Mouse (Mus musculus): Measurements from ENCODE around the gene Asna1. TPM values are rescaled to one million over a fixed set of nuclear protein-coding genes. Genes with fewer than 3 reads are reported as not detected.

Gene Asna1
- total RNA-seq, 2 experiments from 2014 or later, result 89.2 to 100 TPM

DNA sequence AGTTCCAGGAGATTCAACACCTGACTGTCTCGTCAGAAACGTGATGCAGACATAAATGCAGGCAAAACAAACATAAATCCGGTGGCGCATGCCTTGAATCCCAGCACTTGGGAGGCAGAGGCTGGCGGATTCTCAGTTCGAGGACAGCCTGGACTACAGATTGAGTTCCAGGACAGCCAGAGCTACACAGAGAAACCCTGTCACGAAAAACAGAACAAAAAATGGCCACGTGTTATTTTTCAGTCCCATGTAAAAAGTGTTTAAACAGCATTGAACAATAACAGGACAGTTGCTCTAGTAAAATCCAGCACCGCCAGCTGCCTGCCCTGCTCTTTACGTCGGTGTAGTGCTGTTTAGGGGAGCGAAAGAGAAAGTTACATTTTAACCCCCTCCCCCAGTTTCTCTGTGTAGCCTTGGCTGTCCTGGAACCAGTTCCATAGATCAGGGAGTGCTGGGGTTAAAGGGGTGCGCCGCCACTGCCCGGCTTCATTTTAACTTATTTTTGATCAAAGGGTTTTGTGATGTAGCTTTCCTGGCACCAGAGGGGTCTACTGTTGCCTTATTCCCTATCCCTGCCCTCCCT lies 10.7 kb upstream of the Asna1 start:
- peak in 1 of 2 experiments; percentile 39 for DNase-seq (ENCODE audit: low spot score in 2 of 2)

GRCm38 (mm10) chr8:85035165-85035727 lies 10.2 kb upstream of the Asna1 start:
- no peak for DNase-seq (ENCODE audit: low spot score in 2 of 2)

DNA sequence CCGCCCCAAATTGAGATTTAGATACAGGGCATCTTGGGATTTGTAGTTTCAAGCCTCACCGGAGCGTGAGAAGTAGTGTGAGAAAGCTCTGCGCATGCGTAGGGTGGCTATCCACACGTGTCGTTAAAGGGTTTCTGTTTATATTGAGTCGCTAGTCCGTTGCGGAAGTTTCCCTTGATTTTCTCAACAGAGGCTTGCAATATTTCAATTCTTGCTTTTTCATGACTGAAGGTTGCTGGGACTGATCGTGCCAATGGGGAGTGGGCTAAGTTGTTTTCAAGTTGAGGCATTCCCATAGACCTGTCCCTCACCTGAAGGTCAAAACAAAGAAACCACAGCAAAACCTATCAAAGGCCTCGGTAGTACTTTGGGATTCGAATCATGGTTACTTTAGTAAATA lies 9.7 kb upstream of the Asna1 start:
- DNase-seq (ENCODE audit: low spot score in 2 of 2), result peak; percentile 55 to 58

- no peak for DNase-seq (ENCODE audit: low spot score in 2 of 2)
These were observed 8.8 kb upstream of the Asna1 start for GRCm38 (mm10) chr8:85033867-85034266.

GRCm38 (mm10) chr8:85032622-85033311 lies 7.7 kb upstream of the Asna1 start:
- DNase-seq (ENCODE audit: low spot score in 2 of 2), result no peak

DNA sequence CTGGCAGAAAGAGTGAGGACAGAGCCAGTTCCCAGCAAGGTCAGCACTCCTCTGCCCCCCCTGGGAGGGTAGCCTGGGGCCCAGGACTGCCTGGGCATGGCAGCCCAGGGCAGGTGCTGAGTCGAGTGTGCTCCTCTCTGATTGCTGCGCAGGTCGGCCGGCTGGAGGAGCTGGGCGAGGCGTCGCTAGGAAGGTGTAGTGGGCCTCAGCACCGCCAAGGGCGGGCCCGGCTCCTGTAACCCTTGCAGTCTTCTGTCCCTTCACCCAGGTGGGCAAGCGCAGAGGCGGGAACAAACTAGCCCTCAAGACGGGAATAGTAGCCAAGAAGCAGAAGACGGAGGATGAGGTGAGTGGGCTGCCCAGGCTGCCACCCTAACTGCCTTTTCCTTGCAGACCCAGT lies 4.2 kb upstream of the Asna1 start:
- DNase-seq (ENCODE audit: low spot score in 2 of 2), result no peak

- no peak for DNase-seq (ENCODE audit: low spot score in 2 of 2)
These were observed 2.8 kb upstream of the Asna1 start for GRCm38 (mm10) chr8:85027922-85028321.

- no peak for DNase-seq (ENCODE audit: low spot score in 2 of 2)
These were observed 2.4 kb upstream of the Asna1 start for GRCm38 (mm10) chr8:85027516-85027855.

DNA sequence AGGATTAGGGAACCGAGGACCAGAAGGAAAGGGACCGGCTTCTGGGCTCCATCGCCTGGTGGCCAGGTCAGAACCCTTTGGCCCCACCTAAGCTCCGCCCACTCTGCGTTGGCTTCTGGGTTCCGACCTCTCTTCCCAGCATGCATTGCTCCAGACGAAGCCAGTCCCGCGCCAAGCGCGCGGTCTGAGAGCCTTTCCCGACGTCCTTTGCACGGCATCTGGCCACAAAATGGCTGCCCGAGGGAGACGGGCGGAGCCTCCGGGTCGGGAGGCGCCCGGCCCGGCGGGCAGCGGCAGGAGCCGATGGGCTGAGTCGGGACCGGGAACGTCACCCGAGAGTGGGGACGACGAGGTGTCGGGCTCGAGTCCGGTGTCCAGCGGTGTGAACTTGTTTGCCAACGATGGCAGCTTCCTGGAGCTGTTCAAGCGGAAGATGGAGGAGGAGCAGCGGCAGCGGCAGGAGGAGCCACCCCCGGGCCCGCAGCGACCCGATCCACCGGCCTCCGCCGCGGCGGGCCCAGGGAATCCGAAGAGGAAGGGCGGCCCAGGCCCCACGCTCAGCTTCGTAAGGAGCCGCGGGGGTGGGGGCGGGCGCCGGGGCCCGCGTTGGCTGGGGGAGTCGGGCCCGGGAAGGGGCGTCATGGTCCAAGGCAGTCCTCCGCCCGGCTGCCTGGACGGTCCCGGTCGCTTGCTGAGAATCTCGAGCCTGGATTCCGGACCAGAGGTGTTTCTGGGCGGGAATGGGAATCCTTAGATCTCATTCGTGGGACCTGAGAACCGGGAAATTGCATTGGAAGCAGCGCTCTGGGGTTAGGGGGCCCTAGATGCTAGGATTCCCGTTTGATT lies 1.8 kb upstream of the Asna1 start, which contains the start of gene Trir:
Gene Trir, plus strand, starts transcription at position 154 of the 846 bp plus-strand sequence.
- DNase-seq (ENCODE audit: low spot score in 2 of 2), result peak; percentile 93 to 97

DNA sequence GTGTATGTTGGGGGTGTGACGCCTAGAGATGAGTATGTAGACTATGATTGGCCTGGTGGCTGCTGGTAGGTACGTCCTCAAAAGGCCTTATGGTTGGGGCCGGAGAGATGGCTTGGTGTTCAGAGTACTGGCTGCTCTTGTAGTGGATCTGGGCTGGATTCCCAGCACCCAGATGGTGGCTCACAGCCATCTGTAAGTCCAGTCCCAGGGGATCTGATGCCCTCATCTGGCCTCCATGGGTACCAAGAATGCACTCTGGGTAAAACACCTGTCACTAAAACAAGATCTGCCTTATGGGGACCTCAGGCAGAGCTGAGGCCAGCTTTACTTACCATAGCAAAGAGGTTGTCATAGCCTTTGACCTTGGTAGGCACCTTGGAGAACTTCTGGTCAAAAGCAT lies 1.2 kb downstream of the Asna1 start:
- no peak for DNase-seq (ENCODE audit: low spot score in 2 of 2)

GRCm38 (mm10) chr8:85021514-85022055 lies 3.5 kb downstream of the Asna1 start:
- no peak for DNase-seq (ENCODE audit: low spot score in 2 of 2)

DNA sequence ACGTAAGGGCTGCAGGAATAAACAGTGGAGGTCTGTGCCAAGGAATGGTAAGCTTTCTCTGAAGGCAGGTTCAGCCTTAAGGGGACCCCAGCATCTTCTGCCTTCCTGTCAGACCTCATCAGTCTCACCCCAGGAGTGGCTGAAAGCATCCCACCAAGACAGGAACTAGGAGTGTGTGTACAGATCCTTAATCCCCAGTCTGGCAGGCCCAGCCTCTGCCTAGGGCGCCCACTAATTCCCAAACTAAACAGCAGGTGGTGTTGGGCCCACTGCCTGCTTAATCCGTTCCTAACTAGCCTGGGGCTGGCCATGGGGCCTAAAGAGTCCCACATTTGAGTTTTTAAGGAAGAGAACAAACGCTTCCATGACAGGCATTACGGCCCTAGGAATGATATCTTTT lies 7.9 kb downstream of the Asna1 start:
- DNase-seq (ENCODE audit: low spot score in 2 of 2), result no peak

DNA sequence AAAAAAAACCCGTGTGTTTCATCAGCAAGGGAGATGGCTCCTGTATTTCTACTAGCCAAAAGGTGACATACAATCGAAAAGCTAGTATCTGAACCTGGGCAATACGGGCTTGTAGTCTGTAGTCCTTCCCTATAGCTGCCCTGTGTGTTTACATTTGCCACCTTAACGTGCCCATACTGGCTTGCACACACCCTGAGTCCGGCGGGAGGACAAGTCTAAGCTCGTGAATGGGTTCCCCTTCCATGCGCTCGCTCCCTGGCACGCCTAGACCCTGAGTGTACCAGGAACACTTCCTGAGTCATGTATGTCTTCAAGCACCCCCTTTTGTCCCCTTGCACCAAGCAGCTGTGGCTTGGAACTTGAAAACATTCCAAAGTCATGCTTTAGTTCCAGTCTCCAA lies 8.4 kb downstream of the Asna1 start:
- DNase-seq (ENCODE audit: low spot score in 2 of 2), result no peak

DNA sequence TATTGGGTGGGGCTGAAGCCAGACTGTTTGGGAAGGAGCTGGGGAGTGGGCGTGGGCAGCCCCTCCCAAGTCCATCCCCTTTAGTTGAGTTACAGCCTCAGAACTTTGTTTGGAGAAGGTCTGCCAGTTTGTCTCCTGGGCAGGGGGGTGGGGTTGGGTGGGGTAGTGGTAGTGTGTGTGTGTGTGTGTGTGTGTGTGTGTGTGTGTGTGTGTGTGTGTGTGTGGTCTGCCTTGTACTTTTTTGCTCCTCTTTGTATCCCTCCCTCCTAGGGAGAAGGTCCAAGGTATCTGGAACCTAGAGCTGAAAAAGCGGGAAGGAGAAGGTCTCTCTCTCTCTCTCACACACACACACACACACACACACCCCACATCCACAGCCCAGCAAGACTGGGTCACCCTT lies 10.7 kb downstream of the Asna1 start, which contains the start of gene Best2:
Gene Best2, minus strand, starts transcription at position 101 of the 400 bp plus-strand sequence.
- no peak for DNase-seq (ENCODE audit: low spot score in 2 of 2)

DNA sequence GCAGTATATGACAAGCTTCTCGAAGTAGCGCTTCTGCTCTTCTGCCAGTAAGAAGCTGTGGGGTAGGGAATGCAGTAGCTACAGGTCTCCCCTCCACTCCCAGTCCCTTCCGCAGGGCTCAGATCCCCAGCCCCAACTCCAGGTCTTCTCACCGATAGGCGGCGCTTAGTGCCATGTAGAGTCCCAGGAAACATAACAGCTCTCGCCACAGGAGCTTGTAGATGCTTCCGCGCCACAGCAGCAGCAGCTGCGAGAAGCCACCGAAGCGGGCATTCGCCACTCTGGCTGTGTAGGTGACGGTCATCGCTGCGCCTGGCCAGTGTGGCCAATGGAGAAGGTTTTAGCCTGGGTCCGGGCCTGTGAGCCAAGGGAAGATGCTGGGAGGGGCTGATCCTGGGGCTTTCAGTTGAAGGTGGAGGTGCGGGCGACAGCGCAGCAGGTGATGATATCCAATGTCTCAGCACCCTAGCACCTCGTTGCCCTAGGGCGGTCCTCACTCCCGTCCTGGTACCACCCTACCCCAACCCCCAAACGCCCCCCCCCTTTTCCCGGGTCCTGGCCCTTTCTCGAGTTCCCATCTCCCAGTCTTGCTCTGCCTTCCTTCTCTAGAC lies 11.7 kb downstream of the Asna1 start:
- DNase-seq (ENCODE audit: low spot score in 2 of 2), result peak; percentile 63 to 66

DNA sequence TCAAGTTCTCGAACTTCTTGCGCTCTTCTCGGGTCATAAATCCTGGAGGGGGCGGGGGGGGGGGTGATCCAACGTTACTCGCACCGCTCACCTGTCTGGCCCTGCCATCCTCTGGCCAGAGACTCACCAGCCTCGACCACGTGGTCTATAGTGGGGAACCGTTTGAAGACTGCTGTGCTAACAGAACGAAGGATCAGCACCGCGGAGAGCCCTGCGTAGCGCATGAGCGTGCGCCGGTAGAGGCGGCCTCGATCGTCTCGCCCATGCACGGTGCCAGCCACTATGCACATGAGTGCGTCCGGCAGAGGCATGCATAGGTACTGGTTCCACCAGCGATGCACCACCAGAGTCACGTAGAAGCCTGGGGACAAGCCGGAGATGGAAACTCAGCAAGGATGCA lies 13.8 kb downstream of the Asna1 start:
- DNase-seq (ENCODE audit: low spot score in 2 of 2), result no peak

DNA sequence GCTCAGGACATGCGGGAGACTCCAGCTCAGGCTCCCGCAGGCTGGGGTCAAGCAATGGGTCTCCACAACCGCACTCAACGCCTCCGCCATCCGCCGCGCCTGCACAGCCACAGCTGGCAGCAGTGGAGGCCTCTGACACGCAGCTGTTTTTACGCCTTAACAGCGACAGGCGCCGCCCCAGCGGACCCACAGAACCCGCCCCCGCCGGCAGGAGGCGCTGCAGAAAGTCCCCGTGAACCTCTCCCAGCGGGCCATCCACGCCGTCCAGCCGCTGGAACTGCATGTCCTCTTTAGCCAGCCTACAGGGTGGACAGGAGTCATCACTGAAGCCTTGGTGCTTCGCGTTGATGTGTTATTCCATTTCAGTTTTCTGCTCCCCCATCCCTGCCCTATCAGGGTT lies 17.4 kb downstream of the Asna1 start:
- DNase-seq (ENCODE audit: low spot score in 2 of 2), result peak in 1 of 2 experiments; percentile 50

DNA sequence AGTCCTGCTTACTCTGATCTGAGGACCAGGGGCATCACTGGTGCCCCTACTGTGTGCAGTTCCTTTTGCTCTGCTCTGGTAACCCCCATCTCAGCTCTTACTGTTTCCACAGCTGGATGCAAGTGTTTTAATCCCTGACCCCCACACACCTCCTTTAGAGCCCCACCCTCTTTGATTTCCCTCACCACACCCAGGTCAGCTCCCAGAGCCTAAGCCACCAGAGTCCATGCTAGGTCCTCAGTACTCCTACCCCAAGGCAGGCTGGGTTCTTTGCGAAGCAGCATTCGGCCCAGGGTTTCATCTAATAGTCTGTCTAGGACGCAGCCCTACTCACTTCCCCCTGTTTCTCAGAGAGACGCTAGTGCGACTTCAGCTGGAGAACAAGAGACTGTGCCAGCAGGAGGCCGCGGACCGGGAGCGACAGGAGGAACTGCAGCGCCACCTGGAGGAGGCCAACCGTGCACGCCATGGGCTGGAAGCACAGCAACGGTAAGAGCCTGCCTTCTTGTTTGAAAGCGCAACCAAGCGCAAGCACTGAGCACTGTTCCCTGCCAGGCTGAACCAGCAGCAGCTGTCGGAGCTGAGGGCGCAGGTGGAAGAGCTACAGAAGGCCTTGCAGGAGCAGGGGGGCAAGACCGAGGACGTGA lies 27.3 kb downstream of the Asna1 start:
- DNase-seq (ENCODE audit: low spot score in 2 of 2), result peak; percentile 90 to 93

DNA sequence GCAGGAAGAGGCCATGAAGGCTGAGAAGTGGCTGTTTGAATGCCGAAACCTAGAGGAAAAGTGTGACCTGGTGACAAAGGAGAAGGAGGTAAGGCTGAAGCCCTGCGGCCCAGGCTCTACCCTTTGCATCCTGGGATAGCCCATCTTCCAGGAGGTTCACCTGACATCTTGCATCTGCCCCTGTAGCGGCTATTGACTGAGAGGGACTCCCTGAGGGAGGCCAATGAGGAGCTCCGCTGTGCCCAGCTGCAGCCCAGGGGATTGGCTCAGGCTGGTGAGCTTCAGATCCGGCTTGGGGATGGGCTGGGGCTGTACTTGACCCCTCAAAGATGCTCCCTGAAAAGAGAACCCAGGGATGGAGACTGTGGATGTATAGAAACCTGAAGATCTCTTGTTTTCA lies 28.1 kb downstream of the Asna1 start:
- no peak for DNase-seq (ENCODE audit: low spot score in 2 of 2)

- no peak for DNase-seq (ENCODE audit: low spot score in 2 of 2)
These were observed 29.4 kb downstream of the Asna1 start for GRCm38 (mm10) chr8:84995680-84996079.

Data from adrenal gland, adult 18-20 months (tissue).